Mouse (Mus musculus) thymus, adult 2 months (tissue): ENCODE measurements around the gene Ago3.

Experiments
- CTCF ChIP-seq: fragments of 200-500 bp; IDR thresholded peaks from 2 replicates; pipeline ENCODE4 v1.5.1; 2012; ENCODE audit warnings: mild to moderate bottlenecking, control low read depth, low read length, moderate library complexity, borderline replicate concordance; ENCODE audit not compliant: control insufficient read depth, poor library complexity, insufficient read depth; ENCODE audit errors: extremely low read depth
- POLR2A ChIP-seq: fragments of 200-500 bp; IDR thresholded peaks from 2 replicates; pipeline ENCODE4 v1.6.1; 2012; ENCODE audit warnings: mild to moderate bottlenecking, low read length, control low read depth, moderate library complexity; ENCODE audit not compliant: control insufficient read depth, poor library complexity, insufficient read depth; ENCODE audit errors: extremely low read depth

- TF ChIP-seq CTCF (no peak), POLR2A (no peak)
These were observed 97.0 kb downstream of the Ago3 start for GRCm38 (mm10) chr4:126332358-126332757.
